Mouse (Mus musculus) intestine, embryonic 16.5 days (tissue): ENCODE data around the gene Gm21188. TPM values are rescaled to one million over a fixed set of nuclear protein-coding genes. Genes with fewer than 3 reads are reported as not detected.
"Not testable (repeated sequence)": the region's sequence is repeated elsewhere in the genome, so short reads cannot be mapped to it uniquely, and the experiment has no call there.

Experiments used
- ATAC-seq: fragments of 200-750 bp; cut with Nextera tagmentation; 2 replicates; pipeline ENCODE4 v1.8.0; 2017; ENCODE audit warnings: moderate TSS enrichment, moderate library complexity
- H3K27ac ChIP-seq: fragments of 300-500 bp; sonication (generic); 2 replicates; pipeline ENCODE4 v1.5.1; 2014; ENCODE audit warnings: mild to moderate bottlenecking, low read length
- H3K27me3 ChIP-seq: fragments of 300-500 bp; sonication (generic); replicated peaks from 2 replicates; pipeline ENCODE4 v1.6.1; 2014; ENCODE audit warnings: low read length, control low read depth, mixed read lengths; ENCODE audit not compliant: control insufficient read depth, insufficient read depth
- H3K36me3 ChIP-seq: fragments of 300-500 bp; sonication (generic); 2 replicates; pipeline ENCODE4 v1.6.1; 2014; ENCODE audit warnings: low read length, control low read depth; ENCODE audit not compliant: control insufficient read depth, insufficient read depth
- H3K4me1 ChIP-seq: fragments of 300-500 bp; sonication (generic); 2 replicates; pipeline ENCODE4 v1.6.1; 2014; ENCODE audit warnings: low read length, control low read depth, mixed read lengths; ENCODE audit not compliant: control insufficient read depth, insufficient read depth
- H3K4me2 ChIP-seq: fragments of 300-500 bp; sonication (generic); 2 replicates; pipeline ENCODE4 v1.6.1; 2014; ENCODE audit warnings: low read depth, low read length, control low read depth
- H3K4me3 ChIP-seq: fragments of 300-500 bp; sonication (generic); 2 replicates; pipeline ENCODE4 v1.5.1; 2014; ENCODE audit warnings: mild to moderate bottlenecking, low read length
- H3K9ac ChIP-seq: fragments of 300-500 bp; sonication (generic); 2 replicates; pipeline ENCODE4 v1.6.1; 2014; ENCODE audit warnings: low read depth, low read length
- H3K9me3 ChIP-seq: fragments of 300-500 bp; sonication (generic); 2 replicates; pipeline ENCODE4 v1.6.1; 2016; ENCODE audit warnings: low read length, control low read depth; ENCODE audit not compliant: control insufficient read depth
- WGBS: fragments of 180-500 bp; shearing (Covaris S2); extraction: QIAGEN DNeasy Blood & Tissue Kit; methylation state at CpG from one replicate; pipeline ENCODE4 v1.1.7; 2014; 5-methylcytosine and 5-hydroxymethylcytosine counted together
- polyA plus RNA-seq: library from polyadenylated mRNA; unstranded; fragments of >200 nt; fragmentation: Nextera tagmentation; extraction: Ambion mirVana; gene quantifications from 2 replicates; pipeline ENCODE4 v1.2.1, GENCODE M21; 2015

Gene Gm21188
- polyA plus RNA-seq, 1 experiment from 2014 or later, result not detected

GRCm38 (mm10) chr13:120033516-120034190 is 18.3 kb downstream of the Gm21188 start:
- H3K9ac ChIP-seq, H3K9me3 ChIP-seq, ATAC-seq, H3K36me3 ChIP-seq, H3K4me3 ChIP-seq, H3K4me1 ChIP-seq, H3K27me3 ChIP-seq, H3K4me2 ChIP-seq, H3K27ac ChIP-seq: not testable (repeated sequence)
- WGBS, result 3% methylated on average over 16 of the region's 19 CpGs

DNA sequence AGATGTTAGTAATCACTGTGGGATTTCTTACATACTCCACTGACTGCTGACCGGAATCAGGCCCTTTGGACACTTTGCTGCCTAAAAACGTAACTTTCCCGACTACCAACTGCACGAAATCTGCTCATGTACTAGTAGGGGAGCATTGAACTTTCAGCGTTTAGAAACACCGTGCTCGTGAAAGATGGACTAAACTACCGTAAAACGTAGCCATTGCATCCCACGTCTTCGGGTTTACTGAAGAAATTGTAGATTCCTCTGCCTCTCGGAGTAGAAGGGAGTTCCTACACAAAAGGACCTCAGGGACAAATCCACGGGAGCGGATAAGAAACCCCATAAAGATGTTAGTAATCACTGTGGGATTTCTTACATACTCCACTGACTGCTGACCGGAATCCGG is 20.3 kb downstream of the Gm21188 start:
- not testable (repeated sequence) for ATAC-seq, H3K9me3 ChIP-seq, H3K27ac ChIP-seq, H3K36me3 ChIP-seq, H3K9ac ChIP-seq, H3K27me3 ChIP-seq, H3K4me3 ChIP-seq, H3K4me2 ChIP-seq, H3K4me1 ChIP-seq
- WGBS, result under 1% methylated on average over 12 of the region's 16 CpGs

DNA sequence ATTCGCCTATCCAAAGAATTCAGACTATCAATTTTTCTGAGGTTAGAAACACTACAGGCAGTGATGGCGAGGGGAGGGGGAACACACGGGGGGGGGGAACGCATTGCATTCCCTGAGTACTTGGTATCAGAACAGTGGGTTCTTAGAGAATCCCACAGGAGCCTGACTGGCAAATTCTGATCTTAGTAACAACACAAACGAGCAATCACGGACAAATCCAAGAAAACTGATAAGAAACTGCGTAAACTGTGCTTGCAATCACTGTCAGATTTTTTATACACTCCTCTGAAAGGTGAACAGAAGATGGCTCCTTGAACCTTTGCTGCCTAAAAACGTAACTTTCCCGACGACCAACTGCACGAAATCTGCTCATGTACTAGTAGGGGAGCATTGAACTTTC is 24.6 kb downstream of the Gm21188 start:
- H3K4me2 ChIP-seq, H3K36me3 ChIP-seq, H3K4me3 ChIP-seq, H3K9ac ChIP-seq, H3K27ac ChIP-seq, H3K4me1 ChIP-seq, H3K9me3 ChIP-seq, ATAC-seq, H3K27me3 ChIP-seq: not testable (repeated sequence)
- 1% methylated on average over 10 of the region's 11 CpGs for WGBS

DNA sequence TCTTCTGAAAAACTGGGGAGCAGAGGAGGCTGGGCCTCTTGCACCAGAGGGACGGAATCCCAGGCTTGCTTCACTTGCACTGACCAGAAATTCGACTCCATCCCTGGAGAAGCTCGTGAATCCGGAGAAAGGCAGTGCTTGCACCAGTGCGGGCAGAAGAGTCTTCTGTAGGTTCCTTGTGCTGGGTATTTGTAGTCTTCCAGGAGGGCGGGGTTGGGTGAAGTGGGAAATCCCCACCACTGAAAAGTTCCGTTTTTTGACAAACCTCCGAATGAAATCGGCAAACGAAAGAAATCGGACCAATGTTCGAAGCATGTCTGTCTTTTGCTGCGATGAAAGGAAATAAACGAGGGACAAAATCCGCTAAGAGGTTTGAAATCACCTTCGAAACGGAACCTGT is 25.1 kb downstream of the Gm21188 start, which contains the start of gene Gm36079:
TSS of gene Gm36079 (minus strand) at position 101 of the 400 bp plus-strand sequence.
- no CpG with 5 or more reads among the region's 17 CpGs for WGBS
- H3K36me3 ChIP-seq, ATAC-seq: not testable (repeated sequence)

DNA sequence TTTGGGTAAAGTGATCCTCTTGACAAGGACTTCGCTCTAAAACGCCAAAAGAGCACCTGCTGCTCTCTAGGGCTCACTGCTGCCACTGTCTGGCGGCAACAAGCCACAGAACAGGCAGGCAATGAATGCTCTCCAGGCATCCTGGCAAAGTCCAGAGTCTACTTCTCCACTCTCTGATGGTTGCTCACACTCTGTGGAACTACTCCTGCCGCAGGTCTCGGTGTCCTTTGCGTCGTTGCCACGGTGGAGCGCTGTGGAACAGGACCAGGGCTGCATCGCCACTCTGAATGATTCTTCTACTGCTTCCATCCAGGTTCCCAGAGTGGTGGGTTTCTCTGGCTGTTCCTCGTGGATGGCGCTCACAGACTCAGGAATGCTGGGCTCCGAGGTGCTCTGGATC is 25.6 kb downstream of the Gm21188 start:
- ATAC-seq, result peak; percentile 73

More for the DNA sequence above, 25.1 kb downstream of the Gm21188 start, which contains the start of gene Gm36079:
- H3K27ac ChIP-seq, H3K4me3 ChIP-seq, H3K4me1 ChIP-seq, H3K9ac ChIP-seq, H3K27me3 ChIP-seq, H3K9me3 ChIP-seq, H3K4me2 ChIP-seq: not testable (repeated sequence)

GRCm38 (mm10) chr13:120025576-120025975 is 26.4 kb downstream of the Gm21188 start:
- not testable (repeated sequence) for H3K27ac ChIP-seq, H3K9ac ChIP-seq, H3K9me3 ChIP-seq, H3K36me3 ChIP-seq, H3K27me3 ChIP-seq, H3K4me1 ChIP-seq, H3K4me3 ChIP-seq, H3K4me2 ChIP-seq, ATAC-seq
- 11% methylated on average over 4 of the region's 4 CpGs for WGBS

More for the DNA sequence above, 25.6 kb downstream of the Gm21188 start:
- not testable (repeated sequence) for H3K27ac ChIP-seq, H3K4me1 ChIP-seq, H3K36me3 ChIP-seq, H3K9ac ChIP-seq, H3K4me3 ChIP-seq, H3K9me3 ChIP-seq, H3K27me3 ChIP-seq, H3K4me2 ChIP-seq
- WGBS, result 1% methylated on average over 3 of the region's 13 CpGs

- not testable (repeated sequence) for H3K4me1 ChIP-seq, H3K27ac ChIP-seq, H3K27me3 ChIP-seq, H3K4me3 ChIP-seq, ATAC-seq, H3K4me2 ChIP-seq, H3K9ac ChIP-seq, H3K9me3 ChIP-seq, H3K36me3 ChIP-seq
- WGBS, result 3% methylated on average over 18 of the region's 21 CpGs
Observed at GRCm38 (mm10) chr13:120025004-120025403, 27.0 kb downstream of the Gm21188 start.

DNA sequence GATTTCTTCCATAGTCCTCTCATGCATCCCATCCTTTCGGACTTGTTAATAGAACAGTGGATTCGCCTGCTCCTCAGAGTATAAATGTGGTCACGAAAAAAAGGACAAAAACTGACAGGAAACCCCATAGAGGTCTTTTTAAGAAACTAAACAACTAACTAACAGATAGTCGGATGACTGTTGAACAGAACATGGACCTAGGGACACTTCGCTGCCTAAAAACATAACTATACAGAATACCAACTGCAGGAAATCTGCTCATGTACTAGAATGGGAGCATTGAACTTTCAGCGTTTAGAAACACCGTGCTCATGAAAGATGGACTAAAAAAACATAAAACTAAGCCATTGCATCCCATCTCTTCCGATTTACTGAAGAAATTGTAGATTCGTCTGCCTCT is 27.4 kb downstream of the Gm21188 start:
- H3K27ac ChIP-seq, H3K36me3 ChIP-seq, ATAC-seq, H3K4me2 ChIP-seq, H3K9me3 ChIP-seq, H3K4me1 ChIP-seq, H3K27me3 ChIP-seq, H3K9ac ChIP-seq, H3K4me3 ChIP-seq: not testable (repeated sequence)
- WGBS, result 10% methylated on average over 9 of the region's 9 CpGs

DNA sequence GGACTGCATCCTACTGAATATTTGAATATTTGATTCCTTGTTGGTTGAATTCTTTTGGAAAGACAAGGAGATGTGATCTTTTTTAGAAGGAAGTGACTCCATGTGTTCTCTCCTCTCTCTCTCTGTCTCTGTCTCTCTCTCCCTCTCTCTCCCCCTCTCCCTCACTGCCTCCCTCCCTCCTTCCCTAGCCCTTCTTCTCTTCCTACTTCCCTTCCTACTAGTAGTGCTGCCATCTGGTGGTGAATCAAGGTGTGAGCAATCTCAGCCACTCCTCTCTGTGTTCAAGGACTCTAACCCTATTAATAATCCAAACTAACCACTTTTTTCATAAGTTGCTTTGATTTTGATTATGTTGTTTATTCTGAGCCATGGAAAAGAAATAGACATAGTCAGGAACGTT is 30.5 kb downstream of the Gm21188 start:
- H3K36me3 ChIP-seq, H3K27ac ChIP-seq, H3K9me3 ChIP-seq, H3K4me1 ChIP-seq, H3K9ac ChIP-seq, H3K27me3 ChIP-seq, ATAC-seq, H3K4me3 ChIP-seq, H3K4me2 ChIP-seq: not testable (repeated sequence)
- no CpG with 5 or more reads among the region's 1 CpGs for WGBS
